Mouse (Mus musculus) stomach, postnatal 0 days (tissue): ENCODE results near the gene Cfap20. TPM values are rescaled to one million over a fixed set of nuclear protein-coding genes. Genes with fewer than 3 reads are reported as not detected.

Source experiments
- ATAC-seq: fragments of 200-750 bp; cut with Nextera tagmentation; 2 replicates; pipeline ENCODE4 v1.8.0; 2017; ENCODE audit not compliant: low FRiP score, low TSS enrichment
- DNase-seq: peaks from one replicate; pipeline ENCODE4 v3.0.0-alpha.2; 2016; ENCODE audit warnings: low spot score
- H3K27ac ChIP-seq: fragments of 300-500 bp; sonication (generic); replicated peaks from 2 replicates; pipeline ENCODE4 v1.5.1; 2014; ENCODE audit warnings: mild to moderate bottlenecking, control low read depth
- H3K27me3 ChIP-seq: fragments of 300-500 bp; sonication (generic); 2 replicates; pipeline ENCODE4 v1.6.1; 2014; ENCODE audit warnings: low read length; ENCODE audit not compliant: control insufficient read depth, insufficient read depth
- H3K36me3 ChIP-seq: fragments of 300-500 bp; sonication (generic); 2 replicates; pipeline ENCODE4 v1.6.1; 2014; ENCODE audit warnings: low read length, mixed read lengths; ENCODE audit not compliant: control insufficient read depth, insufficient read depth
- H3K4me1 ChIP-seq: fragments of 300-500 bp; sonication (generic); replicated peaks from 2 replicates; pipeline ENCODE4 v1.6.1; 2014; ENCODE audit warnings: antibody characterized with exemption; ENCODE audit not compliant: control insufficient read depth, insufficient read depth
- H3K4me2 ChIP-seq: fragments of 300-500 bp; sonication (generic); replicated peaks from 2 replicates; pipeline ENCODE4 v1.6.1; 2014; ENCODE audit warnings: low read depth, mild to moderate bottlenecking, control low read depth, moderate library complexity
- H3K4me3 ChIP-seq: fragments of 300-500 bp; sonication (generic); 2 replicates; pipeline ENCODE4 v1.5.1; 2014; ENCODE audit warnings: low read depth, low read length, control low read depth
- H3K9ac ChIP-seq: fragments of 300-500 bp; sonication (generic); 2 replicates; pipeline ENCODE4 v1.6.1; 2014; ENCODE audit warnings: mild to moderate bottlenecking, low read length, control low read depth, mixed read lengths
- H3K9me3 ChIP-seq: fragments of 300-500 bp; sonication (generic); 2 replicates; pipeline ENCODE4 v1.6.1; 2016; ENCODE audit warnings: low read length; ENCODE audit not compliant: control insufficient read depth
- CTCF ChIP-seq: IDR thresholded peaks from 2 replicates; pipeline ENCODE4 v1.5.1; 2016; ENCODE audit warnings: antibody characterized with exemption, low read depth, mild to moderate bottlenecking, moderate library complexity
- EP300 ChIP-seq: optimal IDR thresholded peaks from 2 replicates; pipeline ENCODE3; 2016; ENCODE audit warnings: antibody characterized with exemption
- WGBS: fragments of 180-500 bp; shearing (Covaris S2); extraction: QIAGEN DNeasy Blood & Tissue Kit; methylation state at CpG from one replicate; pipeline ENCODE4 v1.1.7; 2014; 5-methylcytosine and 5-hydroxymethylcytosine counted together
- polyA plus RNA-seq: library from polyadenylated mRNA; unstranded; fragments of >200 nt; fragmentation: Nextera tagmentation; extraction: Ambion mirVana; gene quantifications from 2 replicates; pipeline ENCODE4 v1.2.1, GENCODE M21; 2015

Cfap20 gene
- polyA plus RNA-seq, 1 experiment from 2014 or later: 85.7 TPM

- Histone ChIP-seq H3K9ac (no peak overlapping the region), H3K36me3 (peaks cover 23% of the 10 kb centered on the region), H3K27me3 (no peaks in the 10 kb centered on the region), H3K4me1 (no peaks in the 10 kb centered on the region), H3K4me2 (no peak overlapping the region), H3K4me3 (no peak overlapping the region), H3K27ac (no peak overlapping the region), H3K9me3 (no peaks in the 10 kb centered on the region)
- whole genome bisulfite sequencing: 87% methylated on average over 7 of the region's 7 CpGs
- TF ChIP-seq EP300: no peak
- no peak for TF ChIP-seq CTCF
- ATAC-seq: no peak
- DNase-seq: no peak
Observed at GRCm38 (mm10) chr8:95447661-95448060, 13.0 kb upstream of the Cfap20 start.

DNA sequence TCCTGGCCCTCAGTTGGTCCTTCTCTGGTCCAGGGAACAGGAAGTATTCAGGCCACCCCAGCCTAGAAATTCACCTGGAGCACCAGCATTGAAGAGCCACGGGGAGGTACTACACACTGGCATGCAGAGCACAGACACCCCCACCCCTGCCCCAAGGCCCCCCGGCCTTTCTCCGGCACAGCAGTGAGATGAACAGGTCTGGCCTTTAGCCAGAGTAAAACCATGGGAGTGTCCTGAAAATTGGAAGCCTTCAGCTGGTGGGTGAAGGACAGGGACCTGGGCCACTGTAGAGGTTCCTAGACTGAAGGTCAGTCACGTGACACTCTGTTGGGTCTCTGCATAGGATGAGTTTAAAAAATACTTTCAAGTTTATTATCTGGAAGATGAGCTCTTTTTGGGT lies 10.4 kb upstream of the Cfap20 start:
- no peak for ATAC-seq
- WGBS: 90% methylated on average over 4 of the region's 4 CpGs

GRCm38 (mm10) chr8:95441491-95442039 lies 6.9 kb upstream of the Cfap20 start:
- no peak for TF ChIP-seq CTCF
- TF ChIP-seq EP300: no peak
- ATAC-seq (peak; percentile 57; the same call in 1 of the 2 replicates), DNase-seq (no peak)
- Histone ChIP-seq H3K27me3 (no peaks in the 10 kb centered on the region), H3K4me1 (no peaks in the 10 kb centered on the region), H3K27ac (no peak overlapping the region), H3K4me2 (no peak overlapping the region), H3K9me3 (no peaks in the 10 kb centered on the region), H3K9ac (no peak overlapping the region), H3K4me3 (no peak overlapping the region), H3K36me3 (no peaks in the 10 kb centered on the region)
- WGBS: 31% methylated on average over 5 of the region's 5 CpGs

More for the DNA sequence above, 10.4 kb upstream of the Cfap20 start:
- Histone ChIP-seq H3K4me3 (no peak overlapping the region), H3K27ac (no peak overlapping the region), H3K4me2 (no peak overlapping the region), H3K4me1 (no peaks in the 10 kb centered on the region), H3K36me3 (peaks cover 11% of the 10 kb centered on the region; the same call in 1 of the 2 replicates), H3K9ac (no peak overlapping the region), H3K9me3 (no peaks in the 10 kb centered on the region), H3K27me3 (no peaks in the 10 kb centered on the region)
- TF ChIP-seq CTCF (no peak), EP300 (no peak)
- no peak for DNase-seq

- H3K9ac ChIP-seq: no peak overlapping the region
- H3K27ac ChIP-seq: no peak overlapping the region
- H3K4me2 ChIP-seq: no peak overlapping the region
- no peaks in the 10 kb centered on the region for H3K4me1 ChIP-seq
- TF ChIP-seq EP300: no peak
- TF ChIP-seq CTCF: no peak
- H3K9me3 ChIP-seq: no peaks in the 10 kb centered on the region
- no peak for ATAC-seq
- H3K27me3 ChIP-seq: no peaks in the 10 kb centered on the region
- no peak overlapping the region for H3K4me3 ChIP-seq
- 58% methylated on average over 5 of the region's 5 CpGs for WGBS
- H3K36me3 ChIP-seq: no peaks in the 10 kb centered on the region
- DNase-seq: no peak
Observed at GRCm38 (mm10) chr8:95440168-95440709, 5.6 kb upstream of the Cfap20 start.

DNA sequence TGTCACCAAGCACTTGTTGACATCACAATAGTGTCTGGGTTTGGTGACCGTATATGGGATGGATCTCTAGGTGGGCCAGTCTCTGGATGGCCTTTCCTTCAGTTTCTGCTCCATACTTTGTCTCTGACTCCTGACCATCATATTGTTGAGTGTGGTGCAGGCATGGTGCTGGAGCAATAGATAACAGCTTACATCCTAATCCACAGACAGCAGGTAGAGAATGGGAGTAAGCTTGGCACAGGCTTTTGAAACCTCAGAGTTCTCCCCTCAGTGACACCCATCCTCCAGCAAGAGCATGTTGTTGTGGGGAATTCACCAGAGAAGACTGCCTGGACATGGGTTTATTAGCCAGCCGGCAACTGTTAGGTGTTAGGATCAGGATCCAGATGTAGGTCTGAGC lies 4.8 kb upstream of the Cfap20 start:
- 85% methylated on average over 2 of the region's 2 CpGs for WGBS
- Histone ChIP-seq H3K9me3 (no peaks in the 10 kb centered on the region), H3K36me3 (no peaks in the 10 kb centered on the region), H3K27ac (no peak overlapping the region), H3K4me3 (no peak overlapping the region), H3K4me1 (no peaks in the 10 kb centered on the region), H3K4me2 (no peak overlapping the region), H3K9ac (no peak overlapping the region), H3K27me3 (no peaks in the 10 kb centered on the region)
- ATAC-seq (no peak), DNase-seq (no peak)
- TF ChIP-seq EP300: no peak
- no peak for TF ChIP-seq CTCF

DNA sequence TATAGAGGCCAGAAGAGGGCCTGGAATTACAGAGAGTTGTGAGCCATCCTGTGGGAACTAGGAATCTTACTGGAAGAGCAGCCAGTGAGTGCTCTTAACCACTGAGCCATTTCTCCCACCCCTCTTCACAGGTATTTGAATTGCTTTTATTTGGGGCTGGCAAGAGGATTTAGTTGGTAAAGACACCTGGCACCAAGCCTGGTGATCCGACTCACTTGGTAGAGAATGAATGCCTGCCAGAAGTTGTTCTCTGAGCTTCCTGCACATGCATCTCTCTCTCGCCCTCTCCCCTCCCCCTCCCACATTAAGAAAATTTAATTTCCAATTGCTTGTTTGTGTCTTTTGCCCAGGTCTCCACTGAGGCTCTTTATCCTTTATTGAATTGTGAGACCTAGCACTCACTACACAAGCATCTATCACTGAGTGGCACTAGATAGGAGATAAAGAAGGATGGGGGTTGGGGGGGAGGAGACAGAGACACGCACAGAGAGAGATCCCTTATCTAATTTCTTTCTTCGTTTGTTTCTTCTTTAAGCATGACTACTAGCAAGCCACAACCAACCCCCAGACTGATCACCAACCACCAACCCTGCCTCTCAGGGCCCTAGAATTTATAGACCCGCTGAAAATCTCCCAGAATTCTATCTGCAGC lies 2.8 kb upstream of the Cfap20 start:
- 48% methylated on average over 5 of the region's 5 CpGs for WGBS
- Histone ChIP-seq H3K4me1 (peaks cover 5% of the 10 kb centered on the region; the same call in 1 of the 2 replicates), H3K4me2 (no peak overlapping the region), H3K27me3 (no peaks in the 10 kb centered on the region), H3K36me3 (no peaks in the 10 kb centered on the region), H3K27ac (no peak overlapping the region), H3K9ac (no peak overlapping the region), H3K9me3 (no peaks in the 10 kb centered on the region), H3K4me3 (no peak overlapping the region)
- TF ChIP-seq EP300 (no peak), CTCF (no peak)
- DNase-seq (no peak), ATAC-seq (no peak)
